Mouse (Mus musculus): ENCODE measurements around the gene Dnah10.

DNA sequence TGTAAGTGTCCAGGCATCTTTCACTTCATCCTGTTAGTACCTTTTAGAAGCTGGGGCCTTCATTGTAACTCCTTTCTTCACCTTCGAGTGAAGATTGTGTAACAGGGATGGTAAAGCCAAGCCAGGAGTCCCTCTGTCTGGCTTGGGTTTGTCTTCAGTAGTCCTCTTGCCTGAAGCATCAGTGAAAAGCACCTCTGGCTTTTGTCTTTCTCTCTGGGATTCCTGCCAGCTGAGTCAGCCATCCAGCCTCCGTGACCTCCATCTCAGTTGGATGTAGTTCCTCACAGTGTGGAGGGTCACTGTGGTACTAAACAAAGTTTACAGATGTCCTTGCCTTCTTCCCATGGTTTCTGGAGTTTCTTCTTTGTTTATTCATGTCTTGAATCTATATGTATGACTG is 147.1 kb downstream of the Dnah10 start:
- TF ChIP-seq CHD2 (IDR thresholded peaks at IDR 0.05; ENCODE audit: low read depth, low read length), result no peak
- no peak for TF ChIP-seq ZNF384 (IDR thresholded peaks at IDR 0.05; ENCODE audit: low read depth, low read length)
- TF ChIP-seq MAFK (IDR thresholded peaks at IDR 0.05; ENCODE audit: insufficient read depth, low read depth, low read length), result no peak
- TF ChIP-seq ZC3H11A (IDR thresholded peaks at IDR 0.05; ENCODE audit: borderline replicate concordance, low read depth, low read length), result no peak
- no peak for TF ChIP-seq HCFC1 (IDR thresholded peaks at IDR 0.05; ENCODE audit: borderline replicate concordance, insufficient read depth, low read length)
